Mouse (Mus musculus) MEL (cell line): Measurements from ENCODE around the gene Tnnc2. TPM values are rescaled to one million over a fixed set of nuclear protein-coding genes. Genes with fewer than 3 reads are reported as not detected.

Experiments used
- DNase-seq: peaks from one replicate; pipeline ENCODE4 v3.0.0; 2011; ENCODE audit warnings: low read depth, low spot score
- H3K27ac ChIP-seq: 2 replicates; pipeline ENCODE4 v1.5.1; 2012; ENCODE audit warnings: low read depth, mild to moderate bottlenecking, control low read depth, low read length, moderate library complexity; ENCODE audit not compliant: control insufficient read depth
- H3K27me3 ChIP-seq, 2 experiments: fragments of 150-350 bp in 1 of 2; sonication (generic) in 1 of 2; 2 replicates each; pipeline ENCODE4 v1.6.1; 2012; ENCODE audit warnings: low read length in 2 of 2, mild to moderate bottlenecking in 2 of 2, improper control_type of control experiment in 1 of 2, moderate library complexity in 1 of 2; ENCODE audit not compliant: insufficient read depth in 2 of 2, control insufficient read depth in 1 of 2
- H3K36me3 ChIP-seq, 2 experiments: 2 replicates each; pipeline ENCODE4 v1.6.1; 2012 to 2014; ENCODE audit warnings: low read length in 2 of 2, improper control_type of control experiment in 1 of 2, inconsistent platforms in 1 of 2, mild to moderate bottlenecking in 1 of 2; ENCODE audit not compliant: insufficient read depth in 2 of 2, control insufficient read depth in 1 of 2
- H3K4me1 ChIP-seq, 2 experiments: fragments of 150-350 bp in 1 of 2; sonication (generic) in 1 of 2; 2 replicates each; pipeline ENCODE4 v1.6.1; 2012; ENCODE audit warnings: low read length in 2 of 2, improper control_type of control experiment in 1 of 2, mild to moderate bottlenecking in 1 of 2; ENCODE audit not compliant: insufficient read depth in 2 of 2, control insufficient read depth in 1 of 2
- H3K4me3 ChIP-seq, 2 experiments: fragments of 150-350 bp in 1 of 2; sonication (generic) in 1 of 2; 2 replicates each; pipeline ENCODE4 v1.5.1; 2012; ENCODE audit warnings: low read depth in 2 of 2, low read length in 2 of 2, mild to moderate bottlenecking in 2 of 2, moderate library complexity in 2 of 2, control low read depth in 1 of 2, improper control_type of control experiment in 1 of 2; ENCODE audit not compliant: control insufficient read depth in 1 of 2, insufficient read depth in 1 of 2
- H3K79me2 ChIP-seq: 2 replicates; pipeline ENCODE4 v1.6.1; 2012; ENCODE audit warnings: mild to moderate bottlenecking, low read length, moderate library complexity; ENCODE audit not compliant: control insufficient read depth, poor library complexity, insufficient read depth
- H3K9ac ChIP-seq: 2 replicates; pipeline ENCODE4 v1.6.1; 2012; ENCODE audit warnings: low read depth, mild to moderate bottlenecking, control low read depth, low read length, moderate library complexity; ENCODE audit not compliant: control insufficient read depth, poor library complexity, severe bottlenecking
- H3K9me3 ChIP-seq: fragments of 150-350 bp; sonication (generic); replicated peaks from 2 replicates; pipeline ENCODE4 v1.6.1; 2012; ENCODE audit warnings: mild to moderate bottlenecking, low read length, improper control_type of control experiment, moderate library complexity; ENCODE audit not compliant: insufficient read depth
- BHLHE40 ChIP-seq: IDR thresholded peaks from 2 replicates; pipeline ENCODE4 v1.6.1; 2012; ENCODE audit warnings: low read depth, mild to moderate bottlenecking, inconsistent platforms, low read length, improper control_type of control experiment, borderline replicate concordance
- CHD1 ChIP-seq: IDR thresholded peaks from 2 replicates; pipeline ENCODE4 v1.6.1; 2012; ENCODE audit warnings: low read depth, mild to moderate bottlenecking, inconsistent platforms, low read length, improper control_type of control experiment
- CHD2 ChIP-seq: IDR thresholded peaks from 2 replicates; pipeline ENCODE4 v1.6.1; 2011; ENCODE audit warnings: low read length, improper control_type of control experiment
- CTCF ChIP-seq, 3 experiments: IDR thresholded peaks in 2 of 3; conservative IDR thresholded peaks in 1 of 3; 2 replicates each; pipeline ENCODE4 v1.5.1; 2011 to 2012; ENCODE audit warnings: low read length in 3 of 3, low read depth in 2 of 3, mild to moderate bottlenecking in 2 of 3, improper control_type of control experiment in 1 of 3, inconsistent platforms in 1 of 3, mixed read lengths in 1 of 3, moderate library complexity in 1 of 3; ENCODE audit not compliant: control insufficient read depth in 1 of 3, insufficient read depth in 1 of 3, poor library complexity in 1 of 3, severe bottlenecking in 1 of 3
- E2F4 ChIP-seq: IDR thresholded peaks from 2 replicates; pipeline ENCODE4 v1.6.1; 2011; ENCODE audit warnings: low read depth, low read length, improper control_type of control experiment, borderline replicate concordance
- ELF1 ChIP-seq: IDR thresholded peaks from 2 replicates; pipeline ENCODE4 v1.6.1; 2014; ENCODE audit warnings: low read depth, mild to moderate bottlenecking, inconsistent platforms, low read length, improper control_type of control experiment, moderate library complexity
- EP300 ChIP-seq, 2 experiments: IDR thresholded peaks; 2 replicates each; pipeline ENCODE4 v1.6.1; 2011; ENCODE audit warnings: improper control_type of control experiment in 2 of 2, low read length in 2 of 2, low read depth in 1 of 2, mild to moderate bottlenecking in 1 of 2
- ETS1 ChIP-seq: IDR thresholded peaks from 2 replicates; pipeline ENCODE4 v1.6.1; 2012; ENCODE audit warnings: low read depth, mild to moderate bottlenecking, inconsistent platforms, low read length, improper control_type of control experiment, moderate library complexity
- GABPA ChIP-seq: IDR thresholded peaks from 2 replicates; pipeline ENCODE4 v1.6.1; 2012; ENCODE audit warnings: low read depth, mild to moderate bottlenecking, inconsistent platforms, low read length, improper control_type of control experiment, moderate library complexity
- GATA1 ChIP-seq: IDR thresholded peaks from 2 replicates; pipeline ENCODE4 v1.6.1; 2011; ENCODE audit warnings: low read depth, low read length, improper control_type of control experiment
- HCFC1 ChIP-seq: IDR thresholded peaks from 2 replicates; pipeline ENCODE4 v1.6.1; 2012; ENCODE audit warnings: low read depth, mild to moderate bottlenecking, inconsistent platforms, low read length, improper control_type of control experiment, moderate library complexity
- JUND ChIP-seq: IDR thresholded peaks from 2 replicates; pipeline ENCODE4 v1.6.1; 2011; ENCODE audit warnings: low read depth, mild to moderate bottlenecking, improper control_type of control experiment, low read length
- KAT2A ChIP-seq: conservative IDR thresholded peaks from 2 replicates; pipeline ENCODE4 v1.6.1; 2012; ENCODE audit warnings: low read depth, low read length, improper control_type of control experiment, inconsistent platforms
- MAFK ChIP-seq: IDR thresholded peaks from 2 replicates; pipeline ENCODE4 v1.6.1; 2011; ENCODE audit warnings: low read depth, mild to moderate bottlenecking, low read length, improper control_type of control experiment, borderline replicate concordance
- MAX ChIP-seq: IDR thresholded peaks from 2 replicates; pipeline ENCODE4 v1.6.1; 2011; ENCODE audit warnings: low read length, improper control_type of control experiment
- MAZ ChIP-seq: IDR thresholded peaks from 2 replicates; pipeline ENCODE4 v1.6.1; 2012; ENCODE audit warnings: low read depth, mild to moderate bottlenecking, inconsistent platforms, low read length, improper control_type of control experiment
- MEF2A ChIP-seq: IDR thresholded peaks from 2 replicates; pipeline ENCODE4 v1.6.1; 2014; ENCODE audit warnings: low read depth, mild to moderate bottlenecking, inconsistent platforms, low read length, improper control_type of control experiment; ENCODE audit not compliant: poor library complexity, insufficient replicate concordance, severe bottlenecking; ENCODE audit errors: extremely low read depth
- MXI1 ChIP-seq: IDR thresholded peaks from 2 replicates; pipeline ENCODE4 v1.6.1; 2011; ENCODE audit warnings: mild to moderate bottlenecking, low read depth, low read length, improper control_type of control experiment
- MYB ChIP-seq: IDR thresholded peaks from 2 replicates; pipeline ENCODE4 v1.6.1; 2011; ENCODE audit warnings: mild to moderate bottlenecking, low read depth, low read length, improper control_type of control experiment
- MYC ChIP-seq: IDR thresholded peaks from 2 replicates; pipeline ENCODE4 v1.6.1; 2011; ENCODE audit warnings: low read depth, mild to moderate bottlenecking, low read length, improper control_type of control experiment, moderate library complexity
- NELFE ChIP-seq: IDR thresholded peaks from 2 replicates; pipeline ENCODE4 v1.6.1; 2011; ENCODE audit warnings: low read depth, low read length, improper control_type of control experiment
- NRF1 ChIP-seq: IDR thresholded peaks from 2 replicates; pipeline ENCODE4 v1.6.1; 2014; ENCODE audit warnings: low read depth, mild to moderate bottlenecking, inconsistent platforms, low read length, improper control_type of control experiment, moderate library complexity; ENCODE audit not compliant: poor library complexity, insufficient read depth, severe bottlenecking
- POLR2A ChIP-seq, 2 experiments: IDR thresholded peaks; 2 replicates each; pipeline ENCODE4 v1.6.1; 2011 to 2012; ENCODE audit warnings: low read length in 2 of 2, mild to moderate bottlenecking in 2 of 2, control low read depth in 1 of 2, improper control_type of control experiment in 1 of 2, low read depth in 1 of 2, moderate library complexity in 1 of 2; ENCODE audit not compliant: control insufficient read depth in 1 of 2, insufficient read depth in 1 of 2, poor library complexity in 1 of 2
- POLR2AphosphoS2 ChIP-seq: IDR thresholded peaks from 2 replicates; pipeline ENCODE4 v1.6.1; 2011; ENCODE audit warnings: low read length, improper control_type of control experiment
- POLR2AphosphoS5 ChIP-seq: IDR thresholded peaks from 2 replicates; pipeline ENCODE4 v1.6.1; 2012; ENCODE audit warnings: low read depth, borderline replicate concordance, mild to moderate bottlenecking, inconsistent platforms, low read length, moderate library complexity, mixed read lengths
- RAD21 ChIP-seq: IDR thresholded peaks from 2 replicates; pipeline ENCODE4 v1.6.1; 2011; ENCODE audit warnings: mild to moderate bottlenecking, low read depth, low read length, improper control_type of control experiment
- RCOR1 ChIP-seq: IDR thresholded peaks from 2 replicates; pipeline ENCODE4 v1.6.1; 2012; ENCODE audit warnings: low read depth, mild to moderate bottlenecking, inconsistent platforms, low read length, improper control_type of control experiment
- SIN3A ChIP-seq: IDR thresholded peaks from 2 replicates; pipeline ENCODE4 v1.6.1; 2012; ENCODE audit warnings: low read length, improper control_type of control experiment, inconsistent platforms
- SMC3 ChIP-seq: IDR thresholded peaks from 2 replicates; pipeline ENCODE4 v1.6.1; 2011; ENCODE audit warnings: low read depth, low read length, improper control_type of control experiment
- TAL1 ChIP-seq: IDR thresholded peaks from 2 replicates; pipeline ENCODE4 v1.6.1; 2012; ENCODE audit warnings: mild to moderate bottlenecking, inconsistent platforms, low read length, moderate library complexity, mixed read lengths
- UBTF ChIP-seq: IDR thresholded peaks from 2 replicates; pipeline ENCODE4 v1.6.1; 2012; ENCODE audit warnings: low read depth, mild to moderate bottlenecking, inconsistent platforms, low read length, improper control_type of control experiment, moderate library complexity, borderline replicate concordance; ENCODE audit not compliant: insufficient read depth
- USF1 ChIP-seq: IDR thresholded peaks from 2 replicates; pipeline ENCODE4 v1.6.1; 2014; ENCODE audit warnings: low read depth, mild to moderate bottlenecking, inconsistent platforms, low read length, improper control_type of control experiment, moderate library complexity
- USF2 ChIP-seq, 2 experiments: IDR thresholded peaks; 2 replicates each; pipeline ENCODE4 v1.6.1; 2011 to 2012; ENCODE audit warnings: improper control_type of control experiment in 2 of 2, low read length in 2 of 2, borderline replicate concordance in 1 of 2, inconsistent platforms in 1 of 2, low read depth in 1 of 2, mild to moderate bottlenecking in 1 of 2; ENCODE audit not compliant: insufficient read depth in 1 of 2
- ZC3H11A ChIP-seq: IDR thresholded peaks from 2 replicates; pipeline ENCODE4 v1.6.1; 2012; ENCODE audit warnings: low read depth, mild to moderate bottlenecking, inconsistent platforms, low read length, improper control_type of control experiment
- ZKSCAN1 ChIP-seq: IDR thresholded peaks from 2 replicates; pipeline ENCODE4 v1.6.1; 2012; ENCODE audit warnings: low read depth, mild to moderate bottlenecking, inconsistent platforms, low read length, improper control_type of control experiment, moderate library complexity
- ZMIZ1 ChIP-seq: IDR thresholded peaks from 2 replicates; pipeline ENCODE4 v1.6.1; 2012; ENCODE audit warnings: low read depth, mild to moderate bottlenecking, inconsistent platforms, low read length, improper control_type of control experiment, moderate library complexity
- ZNF384 ChIP-seq: IDR thresholded peaks from 2 replicates; pipeline ENCODE4 v1.6.1; 2012; ENCODE audit warnings: low read depth, mild to moderate bottlenecking, inconsistent platforms, low read length, improper control_type of control experiment
- polyA plus RNA-seq, 2 experiments: library from polyadenylated mRNA; stranded (reverse) in 1 of 2; unstranded in 1 of 2; fragments of >175 nt in 1 of 2; fragments of >200 nt in 1 of 2; gene quantifications; 2 replicates each; pipeline versions ENCODE4 v1.2.1 to v1.2.4; 2012; ENCODE audit warnings: low replicate concordance in 2 of 2, low read depth in 1 of 2; ENCODE audit not compliant: insufficient read length in 2 of 2, insufficient read depth in 1 of 2, missing spikeins in 1 of 2
- total RNA-seq: library from RNA; depleted of rRNA; stranded (reverse); fragments of 300-350 nt; gene quantifications from 2 replicates; pipeline ENCODE4 v1.2.3, GENCODE M21; 2012

The Tnnc2 gene
- total and polyA plus RNA-seq, 3 experiments: not detected

GRCm38 (mm10) chr2:164815348-164815747, 35.6 kb upstream of the Tnnc2 start:
- H3K4me1 ChIP-seq: peaks cover 6 to 10% of the 10 kb centered on the region in 2 experiments
- peak overlapping the region; percentile 80 for H3K27ac ChIP-seq
- H3K4me3 ChIP-seq: peak overlapping the region; percentile 37 to 42
- peak overlapping the region; percentile 41 for H3K9ac ChIP-seq
- H3K9me3 ChIP-seq: no peaks in the 10 kb centered on the region
- no peaks in the 10 kb centered on the region for H3K27me3 ChIP-seq
- DNase-seq: peak; percentile 79
- no peaks in the 10 kb centered on the region for H3K79me2 ChIP-seq
- peaks cover 0 to 7% of the 10 kb centered on the region in 2 experiments; a peak in 2 of 4 replicates for H3K36me3 ChIP-seq
- no peak for TF ChIP-seq NELFE
- no peak for TF ChIP-seq ZNF384
- TF ChIP-seq POLR2AphosphoS5: no peak
- TF ChIP-seq CHD1: no peak
- TF ChIP-seq GATA1: no peak
- no peak for TF ChIP-seq MEF2A
- TF ChIP-seq ZC3H11A: no peak
- no peak for TF ChIP-seq POLR2AphosphoS2
- TF ChIP-seq TAL1: no peak
- TF ChIP-seq E2F4: no peak
- TF ChIP-seq HCFC1: no peak
- TF ChIP-seq MXI1: peak; percentile 58; the same call in 1 of the 2 replicates
- TF ChIP-seq MYB: 0 out of 2 replicates have a peak, but pooled peaks have one; percentile 19
- TF ChIP-seq SMC3: no peak
- 0 out of 2 replicates have a peak, but pooled peaks have one; percentile 30 for TF ChIP-seq MYC
- TF ChIP-seq CHD2: no peak
- TF ChIP-seq ZMIZ1: no peak
- TF ChIP-seq UBTF: no peak
- TF ChIP-seq BHLHE40: 0 out of 2 replicates have a peak, but pooled peaks have one; percentile 10
- TF ChIP-seq ZKSCAN1: no peak
- TF ChIP-seq MAFK: no peak
- TF ChIP-seq RAD21: no peak
- TF ChIP-seq NRF1: no peak
- TF ChIP-seq CTCF (IDR thresholded peaks at IDR 0.05 in 2 of 3, conservative IDR thresholded peaks at IDR 0.05 in 1 of 3; ENCODE audit: control insufficient read depth in 1 of 3, insufficient read depth in 1 of 3, low read depth in 2 of 3, low read length in 3 of 3, poor library complexity in 1 of 3, severe bottlenecking in 1 of 3): no peak
- TF ChIP-seq ELF1: no peak
- no peak for TF ChIP-seq GABPA
- 0 out of 2 replicates have a peak, but pooled peaks have one; percentile 47 for TF ChIP-seq USF1
- TF ChIP-seq USF2 (IDR thresholded peaks at IDR 0.05; ENCODE audit: borderline replicate concordance in 1 of 2, insufficient read depth in 1 of 2, low read depth in 1 of 2, low read length in 2 of 2): no peak
- no peak for TF ChIP-seq EP300 (IDR thresholded peaks at IDR 0.05; ENCODE audit: low read depth in 1 of 2, low read length in 2 of 2)
- TF ChIP-seq KAT2A: no peak
- TF ChIP-seq ETS1: no peak
- peak; percentile 32; the same call in 1 of the 2 replicates for TF ChIP-seq MAX
- TF ChIP-seq POLR2A (IDR thresholded peaks at IDR 0.05; ENCODE audit: control insufficient read depth in 1 of 2, insufficient read depth in 1 of 2, low read depth in 1 of 2, low read length in 2 of 2, poor library complexity in 1 of 2): no peak; a peak in 1 of 4 replicates
- TF ChIP-seq JUND: no peak
- TF ChIP-seq RCOR1: no peak
- no peak for TF ChIP-seq SIN3A
- TF ChIP-seq MAZ: no peak
